Mouse (Mus musculus) heart, embryonic 15.5 days (tissue): ENCODE measurements at regions not wholly inside any gene's neighbourhood (a gene's known extent, or its start where the extent isn't known, plus 50 kb on each side); places are given as distances from the start of the nearest gene placed in this dataset.

Source experiments
- ATAC-seq: fragments of 200-750 bp; cut with Nextera tagmentation; replicated peaks from 2 replicates; pipeline ENCODE4 v1.8.0; 2017; ENCODE audit warnings: low read depth, moderate TSS enrichment; ENCODE audit not compliant: insufficient number of reproducible peaks, insufficient read depth, low FRiP score
- H3K27ac ChIP-seq: fragments of 300-500 bp; sonication (generic); 2 replicates; pipeline ENCODE4 v1.5.1; 2015; ENCODE audit warnings: mild to moderate bottlenecking, inconsistent platforms
- H3K27me3 ChIP-seq: fragments of 300-500 bp; sonication (generic); 2 replicates; pipeline ENCODE4 v1.6.1; 2015; ENCODE audit warnings: inconsistent platforms
- H3K36me3 ChIP-seq: fragments of 300-500 bp; sonication (generic); 2 replicates; pipeline ENCODE4 v1.6.1; 2015; ENCODE audit warnings: mild to moderate bottlenecking, inconsistent platforms
- H3K4me1 ChIP-seq: fragments of 300-500 bp; sonication (generic); replicated peaks from 2 replicates; pipeline ENCODE4 v1.6.1; 2015; ENCODE audit warnings: inconsistent platforms
- H3K4me2 ChIP-seq: fragments of 300-500 bp; sonication (generic); 2 replicates; pipeline ENCODE4 v1.6.1; 2015; ENCODE audit warnings: inconsistent platforms, mild to moderate bottlenecking, moderate library complexity
- H3K4me3 ChIP-seq: fragments of 300-500 bp; sonication (generic); 2 replicates; pipeline ENCODE4 v1.5.1; 2015; ENCODE audit warnings: mild to moderate bottlenecking, inconsistent platforms
- H3K9ac ChIP-seq: fragments of 300-500 bp; sonication (generic); 2 replicates; pipeline ENCODE4 v1.6.1; 2015; ENCODE audit warnings: mild to moderate bottlenecking, inconsistent platforms
- H3K9me3 ChIP-seq: fragments of 300-500 bp; sonication (generic); replicated peaks from 2 replicates; pipeline ENCODE4 v1.6.1; 2016; ENCODE audit warnings: inconsistent platforms
- WGBS: fragments of 180-500 bp; shearing (Covaris S2); methylation state at CpG from one replicate; pipeline ENCODE4 v1.1.7; 2015; ENCODE audit warnings: mixed read lengths; 5-methylcytosine and 5-hydroxymethylcytosine counted together

GRCm38 (mm10) chr4:8990551-8990950 is 751.7 kb upstream of the Car8 start:
- H3K9ac ChIP-seq: no peak overlapping the region
- no peaks in the 10 kb centered on the region for H3K27me3 ChIP-seq
- 77% methylated on average over 5 of the region's 5 CpGs for WGBS
- H3K4me1 ChIP-seq: peaks cover 14% of the 10 kb centered on the region
- no peak overlapping the region for H3K4me2 ChIP-seq
- ATAC-seq: no peak
- no peaks in the 10 kb centered on the region for H3K9me3 ChIP-seq
- no peak overlapping the region for H3K27ac ChIP-seq
- H3K36me3 ChIP-seq: no peaks in the 10 kb centered on the region
- H3K4me3 ChIP-seq: no peak overlapping the region

- H3K4me2 ChIP-seq: no peak overlapping the region
- H3K9ac ChIP-seq: no peak overlapping the region
- H3K36me3 ChIP-seq: no peaks in the 10 kb centered on the region
- no peaks in the 10 kb centered on the region for H3K27me3 ChIP-seq
- H3K4me1 ChIP-seq: peaks cover 14% of the 10 kb centered on the region
- WGBS: 84% methylated on average over 6 of the region's 6 CpGs
- no peak overlapping the region for H3K4me3 ChIP-seq
- H3K27ac ChIP-seq: no peak overlapping the region
- no peaks in the 10 kb centered on the region for H3K9me3 ChIP-seq
- ATAC-seq: no peak
These were observed 750.8 kb upstream of the Car8 start for GRCm38 (mm10) chr4:8989614-8990013.

- Histone ChIP-seq H3K9me3 (no peaks in the 10 kb centered on the region), H3K36me3 (no peaks in the 10 kb centered on the region), H3K4me1 (peaks cover 14% of the 10 kb centered on the region), H3K4me3 (no peak overlapping the region), H3K9ac (no peak overlapping the region), H3K27me3 (no peaks in the 10 kb centered on the region), H3K27ac (no peak overlapping the region), H3K4me2 (no peak overlapping the region)
- no peak for ATAC-seq
- 89% methylated on average over 4 of the region's 4 CpGs for WGBS
These were observed 750.3 kb upstream of the Car8 start for GRCm38 (mm10) chr4:8989110-8989509.

- Histone ChIP-seq H3K4me1 (peaks cover 14% of the 10 kb centered on the region), H3K4me3 (no peak overlapping the region), H3K27ac (no peak overlapping the region), H3K9ac (no peak overlapping the region), H3K4me2 (no peak overlapping the region), H3K27me3 (no peaks in the 10 kb centered on the region), H3K36me3 (no peaks in the 10 kb centered on the region), H3K9me3 (no peaks in the 10 kb centered on the region)
- no peak for ATAC-seq
- 45% methylated on average over 8 of the region's 8 CpGs for WGBS
These were observed 749.5 kb upstream of the Car8 start for GRCm38 (mm10) chr4:8988345-8988733.

- Histone ChIP-seq H3K27ac (no peak overlapping the region), H3K9me3 (no peaks in the 10 kb centered on the region), H3K4me2 (no peak overlapping the region), H3K36me3 (no peaks in the 10 kb centered on the region), H3K9ac (no peak overlapping the region), H3K4me1 (peaks cover 14% of the 10 kb centered on the region), H3K27me3 (no peaks in the 10 kb centered on the region), H3K4me3 (no peak overlapping the region)
- no peak for ATAC-seq
- WGBS: 48% methylated on average over 10 of the region's 10 CpGs
These were observed 748.9 kb upstream of the Car8 start for GRCm38 (mm10) chr4:8987544-8988344.

- no peak overlapping the region for H3K4me2 ChIP-seq
- WGBS: 67% methylated on average over 13 of the region's 13 CpGs
- ATAC-seq: no peak
These were observed 747.7 kb upstream of the Car8 start for GRCm38 (mm10) chr4:8986394-8987091.

GRCm38 (mm10) chr4:8984059-8984606 is 745.3 kb upstream of the Car8 start:
- Histone ChIP-seq H3K27ac (no peak overlapping the region), H3K4me1 (peaks cover 14% of the 10 kb centered on the region), H3K4me2 (no peak overlapping the region), H3K4me3 (no peak overlapping the region), H3K27me3 (no peaks in the 10 kb centered on the region), H3K9me3 (no peaks in the 10 kb centered on the region), H3K36me3 (no peaks in the 10 kb centered on the region), H3K9ac (no peak overlapping the region)
- ATAC-seq: no peak
- 86% methylated on average over 5 of the region's 5 CpGs for WGBS

More at GRCm38 (mm10) chr4:8986394-8987091, 747.7 kb upstream of the Car8 start:
- Histone ChIP-seq H3K27me3 (no peaks in the 10 kb centered on the region), H3K4me3 (no peak overlapping the region), H3K27ac (no peak overlapping the region), H3K9me3 (no peaks in the 10 kb centered on the region), H3K36me3 (no peaks in the 10 kb centered on the region), H3K9ac (no peak overlapping the region), H3K4me1 (peaks cover 14% of the 10 kb centered on the region)

- no peaks in the 10 kb centered on the region for H3K27me3 ChIP-seq
- no peak for ATAC-seq
- H3K9ac ChIP-seq: no peak overlapping the region
- no peaks in the 10 kb centered on the region for H3K4me1 ChIP-seq
- no peak overlapping the region for H3K27ac ChIP-seq
- no peaks in the 10 kb centered on the region for H3K36me3 ChIP-seq
- H3K4me3 ChIP-seq: no peak overlapping the region
- WGBS: 65% methylated on average over 8 of the region's 8 CpGs
- no peak overlapping the region for H3K4me2 ChIP-seq
- no peaks in the 10 kb centered on the region for H3K9me3 ChIP-seq
These were observed 740.1 kb upstream of the Car8 start for GRCm38 (mm10) chr4:8978949-8979348.

GRCm38 (mm10) chr4:8969951-8970455 is 731.2 kb upstream of the Car8 start:
- Histone ChIP-seq H3K4me2 (no peak overlapping the region), H3K36me3 (no peaks in the 10 kb centered on the region), H3K9me3 (0 out of 2 replicates have a peak, but pooled peaks cover 3% of the 10 kb centered on the region), H3K9ac (no peak overlapping the region), H3K4me1 (no peaks in the 10 kb centered on the region), H3K4me3 (no peak overlapping the region), H3K27me3 (no peaks in the 10 kb centered on the region), H3K27ac (no peak overlapping the region)
- no peak for ATAC-seq
- 89% methylated on average over 5 of the region's 5 CpGs for WGBS

- WGBS: 54% methylated on average over 3 of the region's 3 CpGs
These were observed 729.9 kb upstream of the Car8 start for GRCm38 (mm10) chr4:8968741-8969140.

GRCm38 (mm10) chr4:8967986-8968385 is 729.1 kb upstream of the Car8 start:
- Histone ChIP-seq H3K9me3 (no peaks in the 10 kb centered on the region), H3K4me2 (no peak overlapping the region), H3K9ac (no peak overlapping the region), H3K27ac (no peak overlapping the region), H3K4me1 (peaks cover 6% of the 10 kb centered on the region), H3K27me3 (no peaks in the 10 kb centered on the region), H3K4me3 (no peak overlapping the region), H3K36me3 (no peaks in the 10 kb centered on the region)
- no peak for ATAC-seq
- 74% methylated on average over 3 of the region's 3 CpGs for WGBS

More at GRCm38 (mm10) chr4:8968741-8969140, 729.9 kb upstream of the Car8 start:
- H3K36me3 ChIP-seq: no peaks in the 10 kb centered on the region
- H3K27ac ChIP-seq: no peak overlapping the region
- H3K4me1 ChIP-seq: no peaks in the 10 kb centered on the region
- no peak for ATAC-seq
- H3K4me3 ChIP-seq: no peak overlapping the region
- no peaks in the 10 kb centered on the region for H3K27me3 ChIP-seq
- no peak overlapping the region for H3K9ac ChIP-seq
- 0 out of 2 replicates have a peak, but pooled peaks cover 2% of the 10 kb centered on the region for H3K9me3 ChIP-seq
- no peak overlapping the region for H3K4me2 ChIP-seq
